Mouse (Mus musculus): ENCODE results near the gene Prdm16. TPM values are rescaled to one million over a fixed set of nuclear protein-coding genes. Genes with fewer than 3 reads are reported as not detected.
A peak's percentile ranks its signal among the peaks of the same experiment; 100 is the strongest.

Prdm16 gene
- total RNA-seq (2021) = 10 to 100 TPM; 12.0 to 15.3 TPM
- long read RNA-seq, experiment 1, partial matches to known transcripts = 3 of 13 reads
- long read RNA-seq, experiment 1, other reads (novel, unspliced or antisense) = 10 of 13 reads
- long read RNA-seq, experiment 2, full-length matches to known transcripts = 1 of 10 reads
- long read RNA-seq, experiment 2, partial matches to known transcripts = 1 of 10 reads
- long read RNA-seq, experiment 2, other reads (novel, unspliced or antisense) = 8 of 10 reads

DNA sequence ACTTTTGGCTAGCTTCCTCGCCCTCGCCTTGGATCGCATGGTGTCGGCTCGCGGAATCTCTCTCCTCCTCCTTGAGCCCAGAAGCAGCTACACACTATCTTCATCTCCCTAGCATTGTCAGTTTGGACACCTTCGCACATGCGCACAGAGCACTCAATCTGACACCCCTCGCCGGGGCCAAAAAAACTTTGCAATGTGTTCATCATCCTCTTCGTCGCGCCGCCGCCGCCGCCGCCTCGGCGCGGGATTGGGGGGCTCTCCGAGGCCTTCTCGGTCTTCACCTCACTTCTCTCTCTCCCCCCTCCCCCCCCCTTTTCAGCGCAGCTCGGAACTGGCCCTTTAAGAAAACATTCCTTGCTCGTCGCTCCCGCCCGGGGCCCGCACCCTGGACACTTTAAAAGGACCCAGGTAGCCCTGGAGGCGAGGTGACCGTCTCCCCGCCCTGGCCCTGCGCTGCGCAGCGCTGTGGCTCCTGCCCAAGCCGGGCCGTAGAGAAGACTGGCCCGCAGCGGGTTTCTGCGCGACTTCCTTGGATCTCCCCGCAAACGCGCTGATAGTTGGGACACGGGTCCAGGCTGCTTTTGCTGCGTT lies at the start of gene Prdm16:
Gene Prdm16 (minus strand): TSS at position 153 of the 591 bp plus-strand sequence.
- DNase-seq (ENCODE audit: low spot score in 2 of 2) = no peak

DNA sequence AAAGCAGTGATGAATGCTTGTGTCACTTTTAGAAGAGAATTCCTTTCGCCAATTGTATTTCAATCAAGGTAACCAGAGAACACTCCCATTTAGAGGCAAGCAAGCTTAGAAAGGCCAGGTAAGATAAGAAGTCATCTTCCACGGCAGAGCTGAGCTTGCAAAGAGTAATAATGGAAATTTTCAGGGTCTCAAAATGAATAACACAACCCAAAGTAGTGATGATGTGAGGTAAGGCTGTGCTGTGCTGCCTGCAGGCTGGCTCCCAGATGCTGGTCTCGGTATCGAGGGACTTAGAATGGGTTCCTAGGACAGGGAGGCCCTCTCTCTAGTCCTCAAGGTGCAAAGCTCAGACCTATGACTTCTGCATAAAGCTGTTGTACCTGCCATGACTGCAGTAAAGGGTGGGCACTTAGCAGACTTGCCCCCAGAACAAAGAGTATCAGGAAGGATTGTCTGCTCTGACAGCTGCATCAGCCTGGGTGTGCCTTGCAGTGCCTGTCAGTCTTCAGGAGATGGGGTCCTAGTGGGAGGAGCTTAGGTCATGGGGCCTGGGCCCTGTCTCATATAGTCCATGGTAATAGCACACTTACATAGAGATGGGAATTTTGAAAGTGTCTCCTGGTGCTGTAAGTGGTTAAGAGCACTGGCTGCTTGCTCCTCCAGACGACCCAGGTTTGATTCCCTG lies 46.5 kb upstream of the Prdm16 start:
- DNase-seq (ENCODE audit: low spot score in 2 of 2) = no peak

DNA sequence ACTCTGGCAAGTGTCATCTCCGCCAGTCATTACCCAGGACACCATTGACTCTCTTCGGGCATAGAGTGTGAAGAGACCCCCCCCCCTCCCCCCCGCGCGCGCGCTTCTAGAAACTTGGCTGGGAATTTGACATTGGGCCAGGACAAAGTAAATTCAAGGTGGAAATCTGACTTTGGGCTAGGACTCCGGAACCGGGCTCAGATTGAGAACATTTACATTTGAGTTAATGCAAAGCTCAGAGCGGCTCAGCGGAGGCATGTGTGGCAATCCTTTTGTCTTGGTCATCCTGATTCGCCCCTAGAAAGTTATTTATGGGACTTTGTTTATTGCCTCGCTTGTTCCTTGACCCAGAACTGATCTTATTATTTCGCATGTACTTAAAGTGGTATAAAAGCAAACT lies 45.6 kb upstream of the Prdm16 start:
- no peak for DNase-seq (ENCODE audit: low spot score in 2 of 2)

DNA sequence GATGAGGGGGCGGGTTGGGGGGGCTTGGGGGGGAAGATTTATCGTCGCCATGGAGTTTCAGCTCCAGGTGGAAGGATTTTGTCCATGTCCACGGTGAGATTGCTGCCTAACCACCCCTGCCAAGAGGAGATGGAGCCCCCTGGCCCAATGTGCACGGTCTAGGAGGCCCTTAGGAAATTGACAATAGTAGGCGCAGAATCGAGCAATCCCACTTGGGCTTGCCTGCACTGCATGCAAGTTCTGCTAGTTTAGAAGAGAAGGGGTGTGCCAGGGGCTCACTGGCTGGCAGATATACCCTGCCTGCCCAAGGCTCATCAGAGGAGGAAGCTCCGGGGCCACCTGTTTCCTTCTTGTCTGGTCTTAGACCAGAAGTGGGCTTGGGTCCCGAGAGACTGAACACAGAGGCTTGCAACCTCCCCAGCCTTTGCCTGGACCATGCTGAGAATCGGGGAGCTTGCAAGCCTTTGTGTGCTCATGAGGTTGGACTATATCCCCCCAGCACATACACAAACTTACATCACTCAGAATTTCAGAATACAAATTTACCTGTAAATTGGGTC lies 38.8 kb upstream of the Prdm16 start:
- no peak for DNase-seq (ENCODE audit: low spot score in 2 of 2)

GRCm38 (mm10) chr4:154674966-154675365 lies 38.3 kb upstream of the Prdm16 start:
- no peak for DNase-seq (ENCODE audit: low spot score in 2 of 2)

GRCm38 (mm10) chr4:154674541-154674940 lies 37.9 kb upstream of the Prdm16 start:
- DNase-seq (ENCODE audit: low spot score in 2 of 2) = peak; percentile 50 to 54

DNA sequence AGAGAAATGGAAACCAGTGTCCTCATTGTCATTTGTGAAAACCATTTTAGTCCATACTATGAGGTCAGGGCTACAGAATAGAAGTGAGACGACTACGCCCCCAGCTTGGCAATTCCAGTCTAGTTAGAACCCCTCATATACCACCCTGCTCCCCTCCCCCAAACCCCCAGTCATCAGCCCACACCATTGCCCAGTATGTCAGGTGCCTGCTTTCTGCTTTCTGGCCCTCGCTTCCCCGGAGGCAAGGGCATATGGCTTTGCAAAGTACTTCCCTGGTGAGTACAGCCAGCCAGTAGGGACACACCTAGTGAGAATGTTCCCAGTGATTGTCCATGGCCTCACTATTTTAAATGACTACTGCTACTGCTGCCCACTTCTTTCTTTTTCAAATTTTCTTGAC lies 37.3 kb upstream of the Prdm16 start:
- no peak for DNase-seq (ENCODE audit: low spot score in 2 of 2)

DNA sequence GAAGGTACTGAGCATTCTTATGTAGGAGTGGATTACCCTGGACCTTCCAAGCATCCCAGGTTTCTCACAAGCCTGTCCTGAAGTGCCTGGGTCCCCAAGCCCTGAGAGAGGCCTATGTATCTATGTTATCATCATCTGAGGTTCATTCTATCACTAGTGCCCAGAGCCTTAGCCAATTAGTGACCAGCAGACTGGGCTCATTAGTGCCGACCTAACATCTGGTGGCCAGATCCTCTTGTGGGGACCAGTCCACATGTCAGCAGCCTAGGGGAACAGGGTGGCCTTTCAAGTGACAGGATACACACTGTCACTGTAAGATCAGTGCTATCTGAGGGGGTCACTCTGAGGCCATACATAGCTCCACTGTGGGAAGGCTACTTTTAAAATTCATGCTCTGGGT lies 35.4 kb upstream of the Prdm16 start:
- no peak for DNase-seq (ENCODE audit: low spot score in 2 of 2)

DNA sequence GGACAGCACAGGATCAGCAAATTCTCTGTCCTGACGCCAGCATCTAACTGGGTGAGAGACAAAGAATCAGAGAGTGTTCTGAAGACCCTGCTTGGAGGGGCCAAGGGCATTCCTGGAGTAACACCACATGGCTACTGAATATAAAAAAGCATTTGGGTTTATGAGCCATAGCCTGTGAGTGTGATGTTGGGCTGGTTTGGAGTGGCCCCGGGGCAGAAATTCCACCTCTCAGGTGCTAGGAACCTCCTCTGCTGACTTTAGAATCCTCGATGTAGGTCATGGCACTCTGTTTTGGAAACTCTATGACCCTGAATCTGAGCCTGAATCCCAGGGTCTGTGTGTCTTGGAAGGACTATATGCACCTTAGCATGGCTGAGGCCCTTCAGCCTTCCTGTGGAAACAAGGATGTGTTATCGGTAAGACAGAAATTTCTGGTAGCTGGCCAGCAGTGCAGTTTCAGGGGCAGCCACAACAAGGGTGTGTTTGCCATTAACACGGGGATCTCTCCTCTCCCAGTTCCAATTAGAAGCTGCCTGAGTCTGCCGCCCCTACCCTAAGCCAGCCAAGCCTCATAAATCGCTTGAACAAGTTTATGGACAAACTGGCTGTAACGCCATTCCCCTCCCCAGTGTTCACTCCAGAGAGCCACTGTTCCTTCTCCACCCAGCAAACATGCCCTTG lies 34.7 kb upstream of the Prdm16 start:
- no peak for DNase-seq (ENCODE audit: low spot score in 2 of 2)

- DNase-seq (ENCODE audit: low spot score in 2 of 2) = no peak
Measured at GRCm38 (mm10) chr4:154667767-154668166, 31.1 kb upstream of the Prdm16 start, which contains the start of gene Actrt2. Actrt2 (minus strand) TSS chr4:154667867.

GRCm38 (mm10) chr4:154662681-154663215 lies 26.1 kb upstream of the Prdm16 start:
- no peak for DNase-seq (ENCODE audit: low spot score in 2 of 2)

- DNase-seq (ENCODE audit: low spot score in 2 of 2) = no peak
Measured at GRCm38 (mm10) chr4:154661256-154661655, 24.6 kb upstream of the Prdm16 start.

- no peak for DNase-seq (ENCODE audit: low spot score in 2 of 2)
Measured at GRCm38 (mm10) chr4:154660025-154660424, 23.4 kb upstream of the Prdm16 start.

- DNase-seq (ENCODE audit: low spot score in 2 of 2) = peak in 1 of 2 experiments; percentile 73
Measured at GRCm38 (mm10) chr4:154655134-154655910, 18.6 kb upstream of the Prdm16 start.

GRCm38 (mm10) chr4:154652494-154652893 lies 15.8 kb upstream of the Prdm16 start:
- no peak for DNase-seq (ENCODE audit: low spot score in 2 of 2)

DNA sequence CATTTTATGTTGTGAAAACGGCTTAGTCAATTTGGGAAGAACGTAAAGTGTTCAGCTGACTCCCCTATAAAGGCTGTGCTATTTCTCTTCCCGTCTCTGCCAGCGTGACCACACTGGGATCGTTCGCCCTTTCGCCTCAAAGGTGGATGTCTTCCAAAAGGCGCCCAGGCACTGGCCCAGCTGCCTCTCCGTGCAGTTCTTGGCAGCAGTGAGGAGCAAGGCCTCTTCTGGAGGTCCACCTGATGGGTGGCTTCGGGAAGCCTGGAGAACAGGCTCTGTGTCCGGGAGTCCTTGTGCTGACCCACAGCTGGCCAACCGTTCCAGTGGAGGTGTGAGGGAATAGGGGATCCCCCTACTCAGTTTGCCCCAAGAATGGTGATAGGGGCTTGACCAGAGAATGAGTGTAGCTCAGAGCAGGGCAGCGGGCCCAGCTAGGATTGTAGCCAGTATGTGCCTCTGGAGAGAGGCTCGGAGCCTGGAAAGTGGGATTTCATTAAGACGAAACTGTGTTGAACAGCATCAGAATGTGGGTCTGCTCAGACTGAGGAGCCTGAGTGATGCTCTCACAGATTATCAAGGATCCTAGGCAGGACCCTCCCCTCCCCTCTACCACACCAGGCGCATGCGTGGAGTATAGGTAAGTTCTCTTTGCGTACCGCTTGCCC lies 12.5 kb upstream of the Prdm16 start:
- DNase-seq (ENCODE audit: low spot score in 2 of 2) = no peak

DNA sequence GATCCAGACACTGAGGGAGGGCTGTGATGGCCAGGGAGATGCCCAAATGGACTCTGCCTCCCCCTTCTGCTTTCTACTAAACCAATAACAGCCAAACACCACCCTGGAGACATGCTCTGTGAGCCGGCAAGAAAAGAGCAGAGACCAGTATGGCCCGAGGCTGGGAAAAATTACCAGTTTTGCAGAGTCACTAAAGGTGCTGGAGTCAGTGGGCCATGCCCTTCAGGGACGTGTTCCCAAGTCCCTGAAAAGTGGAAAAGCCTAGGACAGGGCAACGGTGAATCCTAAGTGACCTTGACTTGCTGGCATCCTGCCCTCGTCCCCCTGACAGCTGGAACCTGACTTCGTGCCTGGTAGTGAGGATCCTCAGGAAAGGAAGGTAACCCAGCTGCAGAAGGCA lies 5.8 kb upstream of the Prdm16 start:
- no peak for DNase-seq (ENCODE audit: low spot score in 2 of 2)

- no peak for DNase-seq (ENCODE audit: low spot score in 2 of 2)
Measured at GRCm38 (mm10) chr4:154641296-154642110, 4.8 kb upstream of the Prdm16 start.
